Mouse (Mus musculus): ENCODE results near the gene Ttll9. TPM values are rescaled to one million over a fixed set of nuclear protein-coding genes. Genes with fewer than 3 reads are reported as not detected.
A peak's percentile ranks its signal among the peaks of the same experiment; 100 is the strongest.

The Ttll9 gene
- 1 to 10 TPM; 2.3 to 2.9 TPM for total RNA-seq (2021)
- long read RNA-seq, experiment 1, partial matches to known transcripts, result 0 of 2 reads
- long read RNA-seq, experiment 1, other reads (novel, unspliced or antisense), result 2 of 2 reads
- long read RNA-seq, experiment 2, partial matches to known transcripts, result 0 of 5 reads
- long read RNA-seq, experiment 2, other reads (novel, unspliced or antisense), result 5 of 5 reads

GRCm38 (mm10) chr2:152962091-152962793, at the start of gene Ttll9:
Gene Ttll9 (plus strand): TSS chr2:152962485.
- intact Hi-C loops (cut with DNase I), result loop anchor here (5.0 kb wide), 1 partner anchor 50 kb away; no protein-coding TSS in a partner anchor
- no peak within 1 kb of the TSS for H3K27ac ChIP-seq
- H3K4me3 ChIP-seq, result peak within 1 kb of the TSS; percentile 63
- peak; percentile 72 to 82 for DNase-seq (ENCODE audit: extremely low spot score in 1 of 2, low spot score in 2 of 2)
- no peak for TF ChIP-seq CTCF (IDR thresholded peaks at IDR 0.05)

DNA sequence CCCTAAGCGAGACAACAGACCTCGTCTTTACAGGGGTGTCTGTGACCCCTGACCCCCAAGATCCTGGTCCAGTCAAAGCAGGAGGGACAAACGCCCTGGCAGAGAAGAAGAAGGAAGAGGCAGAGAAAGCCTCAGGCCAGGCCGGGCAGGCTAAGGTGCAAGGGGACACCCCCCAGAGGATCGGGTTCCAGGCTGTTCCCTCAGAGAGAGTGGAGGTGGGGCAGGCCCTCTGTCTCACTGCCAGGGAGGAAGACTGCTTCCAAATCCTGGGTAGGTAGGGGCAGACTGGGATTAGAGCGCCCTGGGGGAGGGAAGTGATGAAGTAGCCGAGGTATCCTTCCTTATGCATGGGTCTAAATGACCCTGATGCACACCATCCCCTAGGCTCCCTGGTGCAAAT, 48.8 kb upstream of the Ttll9 start:
- Histone ChIP-seq H3K4me3 (no peak overlapping the region), H3K27ac (no peak overlapping the region)
- intact Hi-C loops (cut with DNase I), result loop anchor here (10.0 kb wide), 2 partner anchors 491 to 671 kb away; no protein-coding TSS in a partner anchor
- no peak for TF ChIP-seq CTCF (IDR thresholded peaks at IDR 0.05)
- DNase-seq (ENCODE audit: extremely low spot score in 1 of 2, low spot score in 2 of 2), result no peak

DNA sequence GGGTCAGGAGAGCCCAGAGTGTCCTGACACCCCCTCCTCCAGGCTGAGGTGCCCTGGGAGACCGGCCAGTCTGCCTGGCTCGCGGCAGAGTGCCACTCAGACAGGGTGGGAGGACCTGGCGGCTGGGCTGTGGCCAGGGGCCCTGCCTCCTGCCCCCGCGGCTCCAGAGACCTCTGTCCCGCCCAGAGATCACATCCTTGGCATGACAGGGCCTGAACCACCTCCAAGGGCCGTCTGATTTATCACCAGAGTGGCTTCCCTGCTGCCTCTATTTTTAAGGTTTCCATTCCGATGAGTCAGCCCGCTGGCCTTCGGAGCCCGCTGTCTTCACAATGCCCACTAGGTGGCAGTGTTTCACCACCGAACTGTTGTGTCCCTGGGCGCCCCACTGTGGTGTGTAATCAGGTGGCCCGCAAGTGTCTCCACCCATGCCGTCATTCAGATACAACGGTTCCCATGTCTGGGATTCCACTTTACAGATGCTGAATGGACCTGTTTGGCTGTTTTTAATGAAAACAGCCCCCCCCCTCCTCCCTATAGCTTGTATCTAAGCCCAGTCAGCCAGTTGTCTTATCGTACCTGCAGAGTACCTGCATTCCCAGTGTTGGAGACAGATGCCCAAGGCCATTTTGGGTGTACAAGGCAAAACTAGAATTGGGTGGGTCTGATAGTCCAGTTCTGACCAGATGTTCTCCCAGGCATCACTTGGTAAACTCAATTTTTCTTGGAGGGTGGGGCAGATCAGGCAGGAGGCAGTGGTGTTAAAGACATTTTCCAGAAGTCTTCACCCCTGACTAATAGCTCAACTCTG, 47.8 kb upstream of the Ttll9 start:
- Histone ChIP-seq H3K27ac (no peak overlapping the region), H3K4me3 (peak overlapping the region; percentile 30)
- intact Hi-C loops (cut with DNase I), result loop anchor here (1.0 to 10.0 kb wide), 5 partner anchors 101 to 670 kb away; partner anchors contain the start of gene Pdrg1
- peak; percentile 86 to 92 for DNase-seq (ENCODE audit: extremely low spot score in 1 of 2, low spot score in 2 of 2)
- peak; percentile 95 for TF ChIP-seq CTCF (IDR thresholded peaks at IDR 0.05)

DNA sequence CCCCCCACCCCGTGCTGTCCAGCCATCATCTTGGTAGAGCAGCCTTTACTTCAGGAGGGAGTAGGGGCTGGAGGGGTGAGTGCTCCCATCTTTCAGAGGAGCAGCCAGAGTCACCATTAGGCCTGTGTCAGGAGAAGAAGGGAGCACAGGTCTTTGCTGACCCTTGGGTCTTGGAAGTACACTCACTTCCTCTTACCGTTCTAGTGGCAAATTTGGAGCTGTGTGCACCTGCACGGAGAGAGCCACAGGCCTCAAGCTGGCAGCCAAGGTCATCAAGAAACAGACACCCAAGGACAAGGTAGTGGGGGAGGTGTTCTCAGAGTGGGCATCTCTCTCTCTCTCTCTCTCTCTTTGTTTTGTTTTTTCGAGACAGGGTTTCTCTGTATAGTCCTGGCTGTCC, 46.8 kb upstream of the Ttll9 start:
- no peak for TF ChIP-seq CTCF (IDR thresholded peaks at IDR 0.05)
- intact Hi-C loops (cut with DNase I), result loop anchor here (2.0 to 10.0 kb wide), 3 partner anchors 165 to 669 kb away; no protein-coding TSS in a partner anchor
- DNase-seq (ENCODE audit: extremely low spot score in 1 of 2, low spot score in 2 of 2), result no peak

DNA sequence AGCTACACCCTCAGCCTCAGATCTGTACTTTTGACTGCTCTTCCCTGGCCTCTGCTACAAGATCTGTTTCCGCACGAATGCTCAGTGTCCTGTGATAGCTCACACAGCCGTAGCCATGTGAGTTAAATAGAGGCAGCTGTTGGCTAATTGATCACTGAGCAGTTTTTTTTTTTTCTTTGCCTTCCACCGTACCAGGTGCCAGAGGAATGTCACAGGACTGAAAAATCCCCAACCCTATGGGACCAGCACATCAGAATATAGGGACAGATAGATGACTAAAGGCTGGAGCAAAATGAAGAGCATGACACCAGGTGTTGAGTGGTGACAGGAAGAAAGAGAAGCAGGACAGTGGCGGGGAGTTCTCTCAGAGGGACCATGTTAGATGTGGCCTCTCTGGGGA, 46.2 kb upstream of the Ttll9 start:
- intact Hi-C loops (cut with DNase I), result loop anchor here (10.0 kb wide), 2 partner anchors 489 to 669 kb away; no protein-coding TSS in a partner anchor
- no peak overlapping the region for H3K4me3 ChIP-seq
- TF ChIP-seq CTCF (IDR thresholded peaks at IDR 0.05), result no peak
- no peak overlapping the region for H3K27ac ChIP-seq
- DNase-seq (ENCODE audit: extremely low spot score in 1 of 2, low spot score in 2 of 2), result no peak

More for the DNA sequence above, 46.8 kb upstream of the Ttll9 start:
- H3K4me3 ChIP-seq, result no peak overlapping the region
- no peak overlapping the region for H3K27ac ChIP-seq

DNA sequence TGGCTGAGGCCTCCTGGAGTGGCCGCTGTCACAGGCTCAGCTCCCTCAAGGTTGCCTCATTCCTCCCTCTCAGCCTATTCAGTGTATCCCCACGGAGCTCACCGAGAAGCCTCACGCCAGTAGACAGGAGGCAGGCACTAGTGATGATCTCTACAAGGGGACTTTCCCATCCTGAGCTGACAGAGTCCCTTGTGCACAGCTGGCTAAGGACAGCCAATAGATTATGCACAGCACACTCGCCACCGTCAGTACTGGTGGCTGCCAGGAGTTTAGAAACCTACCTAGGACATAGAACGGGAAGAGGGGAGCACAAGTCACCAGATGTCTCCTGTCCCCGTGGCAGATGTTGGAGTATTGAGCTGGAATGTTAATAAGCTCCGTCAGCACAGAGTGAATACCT, 44.6 kb upstream of the Ttll9 start:
- no peak overlapping the region for H3K27ac ChIP-seq
- intact Hi-C loops (cut with DNase I), result loop anchor here (10.0 kb wide), 2 partner anchors 487 to 667 kb away; no protein-coding TSS in a partner anchor
- H3K4me3 ChIP-seq, result no peak overlapping the region
- TF ChIP-seq CTCF (IDR thresholded peaks at IDR 0.05), result no peak
- DNase-seq (ENCODE audit: extremely low spot score in 1 of 2, low spot score in 2 of 2), result no peak

- no peak for DNase-seq (ENCODE audit: extremely low spot score in 1 of 2, low spot score in 2 of 2)
- no peak for TF ChIP-seq CTCF (IDR thresholded peaks at IDR 0.05)
- no peak overlapping the region for H3K4me3 ChIP-seq
- H3K27ac ChIP-seq, result no peak overlapping the region
- intact Hi-C loops (cut with DNase I), result no loop called here
Observed at GRCm38 (mm10) chr2:152922376-152922775, 39.9 kb upstream of the Ttll9 start.

DNA sequence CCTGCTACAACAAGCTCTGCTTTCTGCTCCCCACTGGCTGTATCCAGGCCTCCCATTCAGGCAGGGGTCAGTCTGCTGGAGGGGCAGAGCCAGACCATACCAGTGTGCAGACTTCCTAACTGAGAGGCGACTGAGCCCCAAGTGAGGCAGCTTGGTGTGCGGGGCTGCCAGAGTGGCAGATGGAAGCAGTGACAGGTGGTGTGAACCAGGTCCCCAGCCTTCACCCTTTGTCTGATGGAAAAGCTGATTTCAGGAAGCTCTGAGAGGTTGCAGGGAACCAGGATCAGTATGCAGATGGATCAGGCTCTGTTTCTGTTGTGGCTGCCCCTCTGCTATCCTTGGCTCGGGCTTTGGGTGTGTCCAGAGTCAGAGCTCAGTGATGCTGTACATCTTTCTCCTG, 38.7 kb upstream of the Ttll9 start:
- no peak overlapping the region for H3K4me3 ChIP-seq
- no peak overlapping the region for H3K27ac ChIP-seq
- TF ChIP-seq CTCF (IDR thresholded peaks at IDR 0.05), result no peak
- intact Hi-C loops (cut with DNase I), result no loop called here
- DNase-seq (ENCODE audit: extremely low spot score in 1 of 2, low spot score in 2 of 2), result no peak

GRCm38 (mm10) chr2:152924128-152924527, 38.2 kb upstream of the Ttll9 start:
- no peak overlapping the region for H3K4me3 ChIP-seq
- intact Hi-C loops (cut with DNase I), result no loop called here
- no peak for DNase-seq (ENCODE audit: extremely low spot score in 1 of 2, low spot score in 2 of 2)
- TF ChIP-seq CTCF (IDR thresholded peaks at IDR 0.05), result no peak
- H3K27ac ChIP-seq, result no peak overlapping the region

DNA sequence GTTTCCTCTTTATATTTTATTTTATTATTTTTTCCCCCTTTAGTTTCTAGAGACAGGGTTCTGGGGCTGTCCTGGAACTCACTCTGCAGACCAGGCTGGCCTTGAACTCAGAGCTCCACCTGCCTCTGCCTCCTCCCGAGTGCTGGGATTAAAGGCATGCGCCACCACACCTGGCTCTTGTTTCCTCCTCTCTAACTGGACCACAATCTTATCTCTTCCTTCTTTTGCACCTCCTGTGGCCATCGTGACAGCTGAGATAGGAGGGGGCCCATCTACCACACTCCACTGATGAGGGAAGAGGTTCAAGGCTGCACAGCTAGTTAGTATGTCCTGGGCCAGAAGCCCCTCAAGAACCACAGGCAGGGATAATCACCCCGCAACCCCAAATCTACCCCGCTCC, 37.7 kb upstream of the Ttll9 start:
- Histone ChIP-seq H3K27ac (no peak overlapping the region), H3K4me3 (no peak overlapping the region)
- intact Hi-C loops (cut with DNase I), result no loop called here
- no peak for DNase-seq (ENCODE audit: extremely low spot score in 1 of 2, low spot score in 2 of 2)
- TF ChIP-seq CTCF (IDR thresholded peaks at IDR 0.05), result no peak

DNA sequence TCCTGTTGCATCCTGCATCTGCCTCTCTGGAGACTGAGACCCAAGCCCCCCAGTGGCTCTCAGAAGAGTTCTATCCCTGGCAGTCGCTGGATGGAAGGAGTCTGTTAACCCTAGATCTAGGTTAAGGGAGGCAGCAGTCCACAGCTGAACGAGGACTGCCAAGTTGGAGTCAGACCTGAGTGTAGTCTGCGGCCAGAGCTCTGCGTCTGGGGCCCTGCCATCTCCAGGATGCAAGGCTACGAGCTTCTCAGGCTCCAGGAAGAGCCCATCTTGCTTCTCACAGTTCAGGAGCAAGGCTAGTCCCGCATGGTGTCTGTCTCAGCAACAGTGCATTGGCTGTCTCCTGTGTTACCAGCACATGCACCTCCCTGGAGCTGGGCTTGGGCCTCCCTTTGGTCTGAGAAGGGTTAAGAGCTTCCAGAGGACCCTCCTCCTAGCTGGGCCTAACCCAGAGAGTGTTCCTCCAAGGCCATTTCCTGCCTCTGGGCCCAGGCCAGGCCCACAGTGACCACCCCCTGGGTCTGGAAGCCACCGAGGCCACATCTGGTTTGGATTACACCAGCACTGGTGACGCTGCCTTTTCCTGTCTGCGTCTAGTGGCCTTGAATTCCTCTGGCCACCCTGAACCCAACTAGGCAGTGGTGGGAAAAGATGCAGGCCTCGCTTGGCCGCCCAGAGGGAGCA, 37.0 kb upstream of the Ttll9 start:
- TF ChIP-seq CTCF (IDR thresholded peaks at IDR 0.05), result no peak
- DNase-seq (ENCODE audit: extremely low spot score in 1 of 2, low spot score in 2 of 2), result no peak
- Histone ChIP-seq H3K27ac (no peak overlapping the region), H3K4me3 (no peak overlapping the region)
- intact Hi-C loops (cut with DNase I), result no loop called here
